Mouse (Mus musculus): ENCODE results near the gene Nmnat2.
A peak's percentile ranks its signal among the peaks of the same experiment; 100 is the strongest.

Gene Nmnat2

DNA sequence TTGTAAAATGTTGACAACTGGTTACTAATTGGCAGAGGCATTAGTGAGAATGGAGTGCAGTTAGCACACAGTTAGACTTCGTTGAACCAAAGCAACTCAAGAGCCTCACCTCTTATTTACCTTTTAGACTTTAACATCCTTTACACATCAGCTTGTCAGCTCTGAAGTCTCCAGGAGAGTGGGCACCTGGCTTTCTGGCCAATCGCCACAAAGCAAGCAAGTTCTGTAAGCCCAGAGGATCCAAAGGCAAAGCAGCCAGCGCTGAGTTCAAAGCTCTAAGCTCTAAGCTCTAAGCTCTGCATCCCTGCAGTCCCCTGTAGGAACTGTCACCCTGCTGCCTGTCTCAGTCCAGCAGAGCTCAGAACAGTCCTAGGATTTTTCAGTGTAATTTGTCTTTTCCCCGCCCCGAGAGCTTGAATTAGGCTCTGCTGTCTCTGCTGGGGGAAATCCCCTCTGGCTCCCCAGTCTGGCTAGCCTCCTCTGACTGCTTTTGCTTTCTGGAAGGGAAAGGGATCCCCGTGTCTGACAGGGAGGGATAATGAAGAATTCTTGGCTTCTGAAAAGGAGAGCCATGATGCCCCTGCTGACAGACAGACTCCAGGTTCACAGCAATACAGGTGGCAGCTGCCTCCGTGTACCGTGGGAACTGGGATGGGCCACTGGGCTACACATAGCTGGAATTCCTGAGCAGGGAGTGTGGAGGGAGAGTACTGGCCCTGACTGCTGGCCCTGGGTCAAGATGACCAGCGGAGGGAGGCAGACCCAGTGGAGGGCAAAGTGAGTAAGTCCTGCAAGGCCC lies 136.8 kb downstream of the Nmnat2 start:
- peak; percentile 90 for DNase-seq (ENCODE audit: extremely low read depth, insufficient read length, low spot score)

- DNase-seq (ENCODE audit: extremely low read depth, insufficient read length, low spot score): peak; percentile 90
Measured at GRCm38 (mm10) chr1:153092237-153092975, 137.6 kb downstream of the Nmnat2 start.

DNA sequence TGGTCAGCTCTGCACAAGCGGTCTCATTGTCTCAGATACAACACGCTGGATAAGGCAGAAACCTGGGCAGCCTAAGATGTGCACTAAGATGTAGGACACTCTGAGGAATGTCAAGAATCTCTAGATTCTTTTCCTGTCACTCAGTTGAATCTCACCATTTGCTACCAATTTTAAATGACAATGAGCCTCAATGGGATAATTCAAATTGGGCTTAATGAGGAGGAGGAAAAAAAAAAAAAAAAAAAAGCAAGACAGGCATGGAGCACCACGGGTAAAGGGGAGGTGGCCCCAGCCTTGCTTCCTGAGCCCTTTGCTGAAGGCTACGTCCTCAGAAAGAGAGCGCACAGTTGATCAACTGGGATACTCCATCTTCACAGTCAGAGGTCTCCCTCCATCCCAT lies 138.4 kb downstream of the Nmnat2 start:
- no peak for DNase-seq (ENCODE audit: extremely low read depth, insufficient read length, low spot score)

DNA sequence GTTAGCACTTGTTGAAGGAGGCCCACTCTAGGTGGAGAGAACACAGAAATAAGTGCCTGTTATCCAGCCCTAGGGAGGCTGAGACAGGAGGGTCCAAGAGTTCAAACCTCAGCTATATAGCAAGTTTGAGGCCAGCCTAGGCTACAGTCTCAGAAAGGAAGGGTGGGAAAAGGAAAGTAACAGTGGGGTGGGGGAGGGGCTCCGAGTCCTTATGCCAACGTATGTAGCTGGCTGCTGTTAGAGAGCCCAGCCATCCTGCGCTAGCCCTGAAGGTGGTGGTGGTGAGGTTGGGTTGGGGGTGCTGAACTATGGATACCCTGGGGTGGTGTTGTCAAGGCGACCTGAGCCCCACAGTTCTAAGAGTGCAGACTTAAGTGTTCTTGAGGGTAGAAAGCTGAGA lies 138.8 kb downstream of the Nmnat2 start:
- no peak for DNase-seq (ENCODE audit: extremely low read depth, insufficient read length, low spot score)

- DNase-seq (ENCODE audit: extremely low read depth, insufficient read length, low spot score): no peak
Measured at GRCm38 (mm10) chr1:153094226-153095076, 139.7 kb downstream of the Nmnat2 start.

GRCm38 (mm10) chr1:153095328-153095727 lies 140.5 kb downstream of the Nmnat2 start:
- no peak for DNase-seq (ENCODE audit: extremely low read depth, insufficient read length, low spot score)

DNA sequence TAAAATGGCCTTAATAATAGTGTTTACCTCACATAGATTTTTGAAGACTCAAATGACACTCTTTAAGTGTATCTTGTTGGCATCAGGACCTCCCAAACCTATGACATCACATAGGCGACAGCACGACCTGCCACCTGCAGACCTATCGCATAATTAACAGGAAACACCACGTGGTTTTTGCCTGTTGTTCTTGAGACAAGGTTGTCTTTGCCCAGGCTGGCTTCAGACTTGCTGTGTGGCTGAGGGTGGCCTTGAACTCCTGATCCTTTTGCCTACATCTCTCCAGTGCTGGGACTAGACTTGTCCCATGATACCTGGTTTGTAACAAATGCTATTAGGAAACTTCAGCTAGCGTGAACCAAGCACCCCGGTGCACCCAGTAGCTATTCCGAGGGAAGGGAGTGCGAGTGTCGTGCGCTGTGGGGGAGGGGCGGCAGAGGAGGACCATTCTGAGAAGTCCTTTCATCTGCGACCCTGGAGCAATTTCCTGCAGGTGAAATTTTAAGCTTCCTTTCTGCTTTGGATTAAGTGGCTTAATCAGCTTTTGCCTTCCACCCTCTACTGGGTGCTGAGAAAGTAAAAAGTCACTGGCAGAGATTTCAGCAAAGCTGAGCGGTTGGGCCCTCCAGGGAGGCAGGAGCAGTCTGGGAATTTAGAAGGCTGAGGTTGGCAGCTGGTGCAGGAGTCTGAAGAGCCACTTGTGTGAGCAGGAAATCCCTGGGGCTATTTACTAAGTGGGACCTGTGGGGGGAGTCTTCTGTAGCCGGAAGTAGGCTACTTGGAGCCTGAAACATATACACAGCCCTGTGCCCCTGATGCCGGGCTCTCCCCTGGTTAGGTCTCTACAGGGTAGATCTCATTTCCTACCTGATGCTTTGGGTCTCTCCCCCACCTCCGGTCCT lies 141.3 kb downstream of the Nmnat2 start:
- DNase-seq (ENCODE audit: extremely low read depth, insufficient read length, low spot score): no peak

GRCm38 (mm10) chr1:153097017-153097675 lies 142.4 kb downstream of the Nmnat2 start:
- no peak for DNase-seq (ENCODE audit: extremely low read depth, insufficient read length, low spot score)

GRCm38 (mm10) chr1:153098586-153098985 lies 143.8 kb downstream of the Nmnat2 start:
- no peak for DNase-seq (ENCODE audit: extremely low read depth, insufficient read length, low spot score)

- DNase-seq (ENCODE audit: extremely low read depth, insufficient read length, low spot score): peak; percentile 41
Measured at GRCm38 (mm10) chr1:153100912-153101311, 146.1 kb downstream of the Nmnat2 start.

DNA sequence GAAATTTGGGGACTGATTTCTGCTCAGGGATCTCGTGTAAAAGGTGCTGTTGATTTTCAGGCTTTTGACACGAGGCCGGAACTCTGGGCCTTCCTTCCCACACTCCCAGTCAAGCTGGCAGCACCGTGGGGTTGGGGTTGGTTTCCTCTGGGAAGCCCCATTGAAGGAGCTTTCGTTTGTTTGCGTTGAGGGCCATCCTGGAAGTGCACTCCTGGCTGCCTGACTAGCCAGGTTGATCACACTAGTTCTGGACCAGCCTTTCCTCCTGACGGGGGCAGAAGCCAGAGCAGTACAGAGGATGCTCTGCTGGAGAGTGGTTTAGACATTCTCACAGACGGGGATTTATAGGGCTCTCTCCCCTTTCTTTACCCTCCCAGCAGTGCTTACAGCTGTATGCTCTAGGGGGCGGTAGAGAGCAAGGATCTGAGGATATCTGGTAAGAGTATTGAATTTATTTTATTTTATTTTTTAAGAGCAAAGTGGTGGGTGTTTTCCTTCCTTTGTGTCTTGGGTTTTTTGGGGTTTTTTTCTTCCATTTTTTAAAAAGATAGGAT lies 146.6 kb downstream of the Nmnat2 start:
- DNase-seq (ENCODE audit: extremely low read depth, insufficient read length, low spot score): peak; percentile 47

DNA sequence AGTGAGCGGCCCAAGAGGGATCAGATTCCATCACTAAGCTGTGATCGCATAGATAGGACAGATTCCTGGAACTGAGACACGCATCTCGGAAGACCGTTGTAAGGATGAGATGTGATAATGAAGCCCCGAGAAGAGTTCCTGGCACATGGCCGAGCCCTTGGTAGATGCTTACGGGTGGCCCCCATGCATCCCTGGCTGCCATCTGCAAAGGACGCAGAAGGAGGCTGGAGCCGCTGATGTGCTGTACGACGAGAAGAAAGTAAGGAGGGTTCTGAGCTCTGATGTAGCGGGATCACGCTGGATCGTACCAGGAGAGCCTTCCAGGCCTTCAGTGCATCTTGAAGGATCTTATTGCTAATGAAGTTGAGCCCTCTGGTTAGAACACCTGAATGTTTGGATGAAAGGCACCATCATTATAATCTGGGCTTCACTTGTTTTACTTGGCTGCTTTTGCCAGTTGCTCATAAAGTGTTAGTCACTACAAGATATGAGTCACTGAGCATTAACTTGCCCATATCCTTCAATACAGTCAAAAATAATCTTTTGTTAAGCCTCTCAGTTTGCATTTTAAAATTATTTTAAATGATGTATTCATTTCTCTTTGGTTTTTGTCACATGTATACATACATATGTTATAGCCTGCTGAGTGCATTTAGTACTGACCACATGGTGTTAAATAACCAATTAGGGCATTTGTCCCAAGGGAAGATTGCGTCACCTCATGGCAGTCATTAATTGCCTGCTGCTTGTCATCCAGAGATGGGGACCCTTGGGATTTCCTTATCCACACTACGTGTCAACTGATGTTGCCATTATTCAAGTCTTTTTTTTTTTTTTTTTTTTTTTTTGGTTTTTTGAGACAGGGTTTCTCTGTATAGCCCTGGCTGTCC lies 147.7 kb downstream of the Nmnat2 start:
- peak; percentile 67 for DNase-seq (ENCODE audit: extremely low read depth, insufficient read length, low spot score)

- DNase-seq (ENCODE audit: extremely low read depth, insufficient read length, low spot score): peak; percentile 69
Measured at GRCm38 (mm10) chr1:153103186-153103554, 148.4 kb downstream of the Nmnat2 start.

- DNase-seq (ENCODE audit: extremely low read depth, insufficient read length, low spot score): no peak
Measured at GRCm38 (mm10) chr1:153104804-153105203, 150.0 kb downstream of the Nmnat2 start.

DNA sequence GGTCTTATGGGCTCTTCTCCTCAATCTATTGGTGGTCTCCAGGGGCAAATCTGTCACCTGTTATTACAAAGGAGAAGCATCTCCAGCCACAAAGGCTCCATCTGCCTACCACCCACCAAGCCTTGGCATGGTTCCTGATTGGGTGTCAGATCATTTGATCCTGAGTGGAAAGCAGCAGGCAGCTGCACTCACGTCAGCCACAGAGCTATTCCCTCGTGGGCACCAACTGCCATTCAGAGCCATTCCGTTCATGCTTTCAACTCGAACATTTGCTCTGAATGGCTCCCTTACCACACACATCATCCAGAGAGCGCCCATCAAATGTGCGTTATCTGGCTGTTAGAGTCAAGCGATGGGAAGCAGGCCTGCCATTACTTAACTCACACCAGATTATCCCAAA lies 153.1 kb downstream of the Nmnat2 start:
- DNase-seq (ENCODE audit: extremely low read depth, insufficient read length, low spot score): no peak

- no peak for DNase-seq (ENCODE audit: extremely low read depth, insufficient read length, low spot score)
Measured at GRCm38 (mm10) chr1:153109346-153109745, 154.6 kb downstream of the Nmnat2 start.

DNA sequence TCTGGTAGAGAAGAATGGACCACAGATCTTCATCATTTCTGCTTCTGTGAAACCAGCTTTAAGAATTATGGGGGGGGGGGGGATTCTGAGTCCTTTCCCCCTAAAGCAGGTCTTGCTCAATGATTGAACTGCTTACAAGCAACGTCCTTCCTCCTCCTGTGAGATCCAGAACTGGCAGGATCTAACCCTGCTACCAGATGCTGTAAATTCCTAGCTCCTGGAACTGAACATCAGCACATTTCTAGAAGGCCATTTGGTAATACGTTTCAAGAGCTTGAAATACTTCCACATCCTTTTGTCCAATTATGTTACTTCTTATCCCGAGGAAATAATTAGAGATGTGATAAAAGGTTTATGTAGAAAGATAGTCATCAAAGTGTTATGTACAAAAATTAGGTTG lies 155.0 kb downstream of the Nmnat2 start:
- no peak for DNase-seq (ENCODE audit: extremely low read depth, insufficient read length, low spot score)

DNA sequence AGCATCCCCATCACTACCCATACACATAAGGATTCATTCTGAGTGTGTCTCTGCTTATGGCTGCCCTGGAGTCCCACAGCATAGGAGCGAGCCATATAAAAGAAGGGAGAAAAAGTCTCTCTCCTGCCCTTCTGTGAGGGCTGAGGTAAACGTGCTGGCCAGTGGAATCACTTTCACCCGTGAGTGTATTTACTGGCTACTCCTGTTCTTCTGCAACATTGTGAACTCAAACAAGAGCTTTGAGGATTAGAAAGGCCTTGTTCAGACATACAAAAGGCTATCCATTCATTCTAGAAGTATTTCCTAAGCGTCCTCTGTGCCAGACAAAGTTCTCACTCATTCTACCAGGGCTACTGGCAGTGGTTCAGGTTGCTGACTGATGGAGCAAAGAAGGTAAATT lies 156.8 kb downstream of the Nmnat2 start:
- no peak for DNase-seq (ENCODE audit: extremely low read depth, insufficient read length, low spot score)
